ENCODE assay signal across 23 mouse cellular contexts in the genomic region with DNA sequence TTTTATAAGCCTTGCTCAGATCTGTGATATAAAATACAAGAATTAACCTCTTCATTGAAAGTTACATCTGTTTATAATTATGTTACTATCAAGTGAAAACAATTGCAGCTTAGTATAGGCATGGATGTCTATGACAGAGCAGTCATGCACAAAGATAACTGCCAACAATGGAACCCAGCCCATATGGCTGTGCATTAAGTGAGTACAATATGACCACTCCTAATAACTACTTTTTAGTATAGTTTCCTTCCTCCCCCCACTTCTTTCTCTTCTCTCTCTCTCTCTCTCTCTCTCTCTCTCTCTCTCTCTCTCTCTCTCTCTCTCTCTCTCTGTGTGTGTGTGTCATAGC.
DNase-seq lines count a peak whose midpoint lies in the region; ATAC-seq lines count a peak whose summit lies in the region.
"Had no signal": no experiment of that assay in that cellular context is flagged by ENCODE, and none has a peak within 500 bp of the region (broad histone marks: within the 10 kb centered on the region; RNA-seq: fewer than 3 reads in every experiment).

No protein-coding gene starts in this region.

- H3K27me3 ChIP-seq in hindbrain, embryonic 10.5 days (ENCODE audit: insufficient read depth, poor library complexity, severe bottlenecking): no peaks in the 10 kb centered on the region
- H3K27me3 ChIP-seq in hindbrain, embryonic 13.5 days: no peaks in the 10 kb centered on the region
- H3K27me3 ChIP-seq in midbrain, embryonic 10.5 days (ENCODE audit: low read depth, poor library complexity, severe bottlenecking): no peaks in the 10 kb centered on the region
- no peaks in the 10 kb centered on the region for H3K27me3 ChIP-seq in midbrain, embryonic 14.5 days (ENCODE audit: control insufficient read depth, insufficient read depth, low read length)
- no peaks in the 10 kb centered on the region for H3K27me3 ChIP-seq in neural tube, embryonic 11.5 days (ENCODE audit: control insufficient read depth, insufficient read depth, low read length)
- no peaks in the 10 kb centered on the region for H3K27me3 ChIP-seq in neural tube, embryonic 15.5 days (replicated peaks)
- H3K27me3 ChIP-seq: CH12.LX; embryonic facial prominence, embryonic 12.5 days; embryonic facial prominence, embryonic 15.5 days had no signal

- ATAC-seq in hindbrain, embryonic 13.5 days (ENCODE audit: low FRiP score): no peak
- no peak for ATAC-seq in midbrain, embryonic 14.5 days (ENCODE audit: low FRiP score, low TSS enrichment)
- peak; percentile 70 for ATAC-seq in neural tube, embryonic 11.5 days (ENCODE audit: insufficient read depth, low FRiP score, low TSS enrichment)
- no peak for ATAC-seq in neural tube, embryonic 15.5 days (ENCODE audit: low FRiP score)
- ATAC-seq: forebrain, embryonic 14.5 days; forebrain, postnatal 0 days had no signal

- no peaks in the 10 kb centered on the region for H3K9me3 ChIP-seq in hindbrain, embryonic 10.5 days
- no peaks in the 10 kb centered on the region for H3K9me3 ChIP-seq in hindbrain, embryonic 13.5 days
- H3K9me3 ChIP-seq in midbrain, embryonic 10.5 days (replicated peaks): no peaks in the 10 kb centered on the region
- H3K9me3 ChIP-seq in midbrain, embryonic 14.5 days (ENCODE audit: control insufficient read depth, low read length): no peaks in the 10 kb centered on the region
- no peaks in the 10 kb centered on the region for H3K9me3 ChIP-seq in neural tube, embryonic 11.5 days (ENCODE audit: control insufficient read depth, low read length)
- no peaks in the 10 kb centered on the region for H3K9me3 ChIP-seq in neural tube, embryonic 15.5 days (replicated peaks)
- H3K9me3 ChIP-seq: embryonic facial prominence, embryonic 12.5 days; embryonic facial prominence, embryonic 15.5 days; G1E had no signal

- H3K9ac ChIP-seq in hindbrain, embryonic 13.5 days: no peak overlapping the region
- no peak overlapping the region for H3K9ac ChIP-seq in midbrain, embryonic 14.5 days (replicated peaks; ENCODE audit: low read length)
- no peak overlapping the region for H3K9ac ChIP-seq in neural tube, embryonic 11.5 days (ENCODE audit: low read length)
- H3K9ac ChIP-seq in neural tube, embryonic 15.5 days (replicated peaks): no peak overlapping the region
- H3K9ac ChIP-seq: embryonic facial prominence, embryonic 12.5 days; embryonic facial prominence, embryonic 15.5 days; forebrain, postnatal 0 days had no signal

- no peak overlapping the region for H3K4me3 ChIP-seq in hindbrain, embryonic 10.5 days
- no peak overlapping the region for H3K4me3 ChIP-seq in hindbrain, embryonic 13.5 days
- H3K4me3 ChIP-seq in midbrain, embryonic 10.5 days: no peak overlapping the region
- no peak overlapping the region for H3K4me3 ChIP-seq in midbrain, embryonic 14.5 days (replicated peaks; ENCODE audit: low read depth, low read length)
- H3K4me3 ChIP-seq in neural tube, embryonic 11.5 days (ENCODE audit: low read depth, low read length): no peak overlapping the region
- no peak overlapping the region for H3K4me3 ChIP-seq in neural tube, embryonic 15.5 days (replicated peaks)
- H3K4me3 ChIP-seq: embryonic facial prominence, embryonic 12.5 days; embryonic facial prominence, embryonic 15.5 days; gastrocnemius, adult 2 months had no signal

- 0 out of 2 replicates have a peak overlapping the region, but pooled peaks have one; percentile 29 for H3K27ac ChIP-seq in hindbrain, embryonic 10.5 days
- H3K27ac ChIP-seq in hindbrain, embryonic 13.5 days: no peak overlapping the region
- H3K27ac ChIP-seq in midbrain, embryonic 10.5 days (replicated peaks): peak overlapping the region; percentile 25; the same call in 1 of the 2 replicates
- H3K27ac ChIP-seq in midbrain, embryonic 14.5 days (replicated peaks; ENCODE audit: low read depth, low read length): no peak overlapping the region
- H3K27ac ChIP-seq in neural tube, embryonic 11.5 days (ENCODE audit: low read depth, low read length): no peak overlapping the region
- no peak overlapping the region for H3K27ac ChIP-seq in neural tube, embryonic 15.5 days (replicated peaks)
- H3K27ac ChIP-seq: embryonic facial prominence, embryonic 12.5 days; embryonic facial prominence, embryonic 15.5 days; gastrocnemius, adult 2 months had no signal

- H3K4me2 ChIP-seq in hindbrain, embryonic 13.5 days: no peak overlapping the region
- no peak overlapping the region for H3K4me2 ChIP-seq in midbrain, embryonic 14.5 days (ENCODE audit: low read length)
- H3K4me2 ChIP-seq in neural tube, embryonic 11.5 days (ENCODE audit: low read depth): no peak overlapping the region
- no peak overlapping the region for H3K4me2 ChIP-seq in neural tube, embryonic 15.5 days
- H3K4me2 ChIP-seq: embryonic facial prominence, embryonic 12.5 days; embryonic facial prominence, embryonic 15.5 days; heart, embryonic 11.5 days had no signal

- H3K36me3 ChIP-seq in hindbrain, embryonic 10.5 days: peaks cover 6% of the 10 kb centered on the region; the same call in 1 of the 2 replicates
- peaks cover 16% of the 10 kb centered on the region for H3K36me3 ChIP-seq in hindbrain, embryonic 13.5 days
- peaks cover 12% of the 10 kb centered on the region for H3K36me3 ChIP-seq in midbrain, embryonic 10.5 days
- H3K36me3 ChIP-seq in midbrain, embryonic 14.5 days (ENCODE audit: control insufficient read depth, insufficient read depth, low read length): 0 out of 2 replicates have a peak, but pooled peaks cover 9% of the 10 kb centered on the region
- H3K36me3 ChIP-seq in neural tube, embryonic 11.5 days (ENCODE audit: control insufficient read depth, insufficient read depth, low read length): no peaks in the 10 kb centered on the region; the same call in 1 of the 2 replicates
- H3K36me3 ChIP-seq in neural tube, embryonic 15.5 days: peaks cover 9% of the 10 kb centered on the region

- peaks cover 13% of the 10 kb centered on the region for H3K4me1 ChIP-seq in hindbrain, embryonic 10.5 days (replicated peaks)
- no peaks in the 10 kb centered on the region for H3K4me1 ChIP-seq in hindbrain, embryonic 13.5 days (replicated peaks)
- H3K4me1 ChIP-seq in midbrain, embryonic 10.5 days: peaks cover 16% of the 10 kb centered on the region
- H3K4me1 ChIP-seq in midbrain, embryonic 14.5 days (ENCODE audit: control insufficient read depth, insufficient read depth, low read length): no peaks in the 10 kb centered on the region
- 0 out of 2 replicates have a peak, but pooled peaks cover 5% of the 10 kb centered on the region for H3K4me1 ChIP-seq in neural tube, embryonic 11.5 days (ENCODE audit: control insufficient read depth, insufficient read depth, low read length)
- no peaks in the 10 kb centered on the region for H3K4me1 ChIP-seq in neural tube, embryonic 15.5 days
- H3K4me1 ChIP-seq: embryonic facial prominence, embryonic 12.5 days; embryonic facial prominence, embryonic 15.5 days had no signal

- DNase-seq in hindbrain, embryonic 10.5 days (ENCODE audit: low spot score): no peak
- no peak for DNase-seq in midbrain, embryonic 10.5 days (ENCODE audit: low spot score)
- DNase-seq in midbrain, embryonic 14.5 days: no peak
- no peak for DNase-seq in neural tube, embryonic 11.5 days (ENCODE audit: low spot score)
- no peak for DNase-seq in ovary, postnatal 10 days (ENCODE audit: low spot score)
- DNase-seq: adrenal gland, adult 2 months; adrenal gland, postnatal 14 days; B cell, adult 2 months; cerebellum, adult 11 months; cerebellum, adult 2 months; cerebellum, adult 9-11 months; cerebellum, postnatal 25 days; forebrain, postnatal 0 days; gastrocnemius, adult 2 months; gastrocnemius, postnatal 14 days had no signal

Comparison
In these comparisons a context has a peak if more than half of its experiments do, and no peak if none do; other contexts are left out.
1. H3K27ac ChIP-seq: peak in hindbrain, embryonic 10.5 days (single experiment) and midbrain, embryonic 10.5 days (single experiment); none in hindbrain, embryonic 13.5 days (single experiment), midbrain, embryonic 14.5 days (single experiment), neural tube, embryonic 11.5 days (single experiment) and neural tube, embryonic 15.5 days (single experiment).